Mouse (Mus musculus) liver, adult 2 months (tissue): ENCODE data around the gene Cdc42ep4.

ENCODE experiments used
- CTCF ChIP-seq: fragments of 200-500 bp; IDR thresholded peaks from 2 replicates; pipeline ENCODE4 v1.5.1; 2011; ENCODE audit warnings: low read depth, low read length, control low read depth
- POLR2A ChIP-seq: fragments of 200-500 bp; IDR thresholded peaks from 2 replicates; pipeline ENCODE4 v1.6.1; 2011; ENCODE audit warnings: low read length, control low read depth; ENCODE audit not compliant: insufficient read depth; ENCODE audit errors: extremely low read depth

DNA sequence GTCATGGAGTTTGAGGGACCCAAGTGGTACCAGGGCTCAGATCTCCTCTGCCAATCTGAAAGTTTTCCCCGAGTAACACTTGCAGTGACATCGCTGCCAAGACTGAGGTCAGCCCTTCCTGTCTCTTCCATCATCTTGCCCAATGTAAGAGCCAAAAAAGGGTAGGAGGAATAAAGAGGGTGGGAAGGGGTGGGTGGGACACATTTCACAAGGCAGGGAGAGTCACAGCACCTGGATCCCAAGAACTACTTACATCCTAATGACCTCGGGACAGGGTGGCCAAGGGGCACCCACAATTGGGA is 14.2 kb downstream of the Cdc42ep4 start:
- TF ChIP-seq POLR2A = no peak
- TF ChIP-seq CTCF = no peak
